Mouse (Mus musculus): Measurements from ENCODE around the gene Plk1. TPM values are rescaled to one million over a fixed set of nuclear protein-coding genes. Genes with fewer than 3 reads are reported as not detected.
A peak's percentile ranks its signal among the peaks of the same experiment; 100 is the strongest.

Plk1 gene
- total RNA-seq (2014; fragmentation: Nextera tagmentation) (49.4 and 49.9 TPM in 2 replicates), total RNA-seq (2017) (43.6 and 55.5 TPM in 2 replicates)

- ATAC-seq (replicated peaks; ENCODE audit: low FRiP score, low TSS enrichment, poor library complexity, severe bottlenecking): peak; percentile 83
Measured at GRCm38 (mm10) chr7:122158915-122159902, at the start of gene Plk1. TSS of gene Plk1 (plus strand) at chr7:122159439.

- no peak for ATAC-seq (replicated peaks; ENCODE audit: low FRiP score, low TSS enrichment, poor library complexity, severe bottlenecking)
Measured at GRCm38 (mm10) chr7:122123518-122123917, 35.7 kb upstream of the Plk1 start.

- ATAC-seq (replicated peaks; ENCODE audit: low FRiP score, low TSS enrichment, poor library complexity, severe bottlenecking): peak; percentile 57; the same call in 1 of the 2 replicates
Measured at GRCm38 (mm10) chr7:122125636-122126035, 33.6 kb upstream of the Plk1 start.

- ATAC-seq (replicated peaks; ENCODE audit: low FRiP score, low TSS enrichment, poor library complexity, severe bottlenecking): no peak
Measured at GRCm38 (mm10) chr7:122126946-122127345, 32.3 kb upstream of the Plk1 start.

GRCm38 (mm10) chr7:122131834-122132233, 27.4 kb upstream of the Plk1 start:
- no peak for ATAC-seq (replicated peaks; ENCODE audit: low FRiP score, low TSS enrichment, poor library complexity, severe bottlenecking)

- ATAC-seq (replicated peaks; ENCODE audit: low FRiP score, low TSS enrichment, poor library complexity, severe bottlenecking): peak; percentile 95
Measured at GRCm38 (mm10) chr7:122132497-122133337, 26.5 kb upstream of the Plk1 start, which contains the start of the genes Palb2 and Dctn5. TSS of gene Palb2 (minus strand) at chr7:122132985. TSS of gene Dctn5 (plus strand) at chr7:122133041.

- ATAC-seq (replicated peaks; ENCODE audit: low FRiP score, low TSS enrichment, poor library complexity, severe bottlenecking): no peak
Measured at GRCm38 (mm10) chr7:122133338-122133625, 26.0 kb upstream of the Plk1 start.

- no peak for ATAC-seq (replicated peaks; ENCODE audit: low FRiP score, low TSS enrichment, poor library complexity, severe bottlenecking)
Measured at GRCm38 (mm10) chr7:122135070-122135469, 24.2 kb upstream of the Plk1 start.

GRCm38 (mm10) chr7:122137071-122137470, 22.2 kb upstream of the Plk1 start:
- no peak for ATAC-seq (replicated peaks; ENCODE audit: low FRiP score, low TSS enrichment, poor library complexity, severe bottlenecking)

- no peak for ATAC-seq (replicated peaks; ENCODE audit: low FRiP score, low TSS enrichment, poor library complexity, severe bottlenecking)
Measured at GRCm38 (mm10) chr7:122138190-122138589, 21.0 kb upstream of the Plk1 start.

- no peak for ATAC-seq (replicated peaks; ENCODE audit: low FRiP score, low TSS enrichment, poor library complexity, severe bottlenecking)
Measured at GRCm38 (mm10) chr7:122140991-122141390, 18.2 kb upstream of the Plk1 start.

- no peak for ATAC-seq (replicated peaks; ENCODE audit: low FRiP score, low TSS enrichment, poor library complexity, severe bottlenecking)
Measured at GRCm38 (mm10) chr7:122152473-122152872, 6.8 kb upstream of the Plk1 start.

- peak; percentile 9 for ATAC-seq (replicated peaks; ENCODE audit: low FRiP score, low TSS enrichment, poor library complexity, severe bottlenecking)
Measured at GRCm38 (mm10) chr7:122158488-122158887, 751 bp upstream of the Plk1 start.

- no peak for ATAC-seq (replicated peaks; ENCODE audit: low FRiP score, low TSS enrichment, poor library complexity, severe bottlenecking)
Measured at GRCm38 (mm10) chr7:122160037-122160436, 798 bp downstream of the Plk1 start.

GRCm38 (mm10) chr7:122163766-122164165, 4.5 kb downstream of the Plk1 start:
- no peak for ATAC-seq (replicated peaks; ENCODE audit: low FRiP score, low TSS enrichment, poor library complexity, severe bottlenecking)

- ATAC-seq (replicated peaks; ENCODE audit: low FRiP score, low TSS enrichment, poor library complexity, severe bottlenecking): no peak
Measured at GRCm38 (mm10) chr7:122167203-122167602, 8.0 kb downstream of the Plk1 start.

GRCm38 (mm10) chr7:122170705-122171104, 11.5 kb downstream of the Plk1 start:
- no peak for ATAC-seq (replicated peaks; ENCODE audit: low FRiP score, low TSS enrichment, poor library complexity, severe bottlenecking)

- ATAC-seq (replicated peaks; ENCODE audit: low FRiP score, low TSS enrichment, poor library complexity, severe bottlenecking): no peak
Measured at GRCm38 (mm10) chr7:122171613-122172012, 12.4 kb downstream of the Plk1 start.

- no peak for ATAC-seq (replicated peaks; ENCODE audit: low FRiP score, low TSS enrichment, poor library complexity, severe bottlenecking)
Measured at GRCm38 (mm10) chr7:122180720-122181119, 21.5 kb downstream of the Plk1 start.

GRCm38 (mm10) chr7:122184569-122184968, 25.3 kb downstream of the Plk1 start:
- no peak for ATAC-seq (replicated peaks; ENCODE audit: low FRiP score, low TSS enrichment, poor library complexity, severe bottlenecking)

Data from megakaryocyte-erythroid progenitor cell, adult 5-6 weeks (primary cell).